Mouse (Mus musculus): ENCODE results near the gene Tfb2m. TPM values are rescaled to one million over a fixed set of nuclear protein-coding genes. Genes with fewer than 3 reads are reported as not detected.

Tfb2m gene
- total and polyA plus RNA-seq, 3 experiments, result 19.3 to 20.9 TPM; not detected in 1

GRCm38 (mm10) chr1:179488520-179488919 is 57.5 kb downstream of the Tfb2m start:
- no peaks in the 10 kb centered on the region for H3K27me3 ChIP-seq (ENCODE audit: control insufficient read depth in 1 of 2, insufficient read depth in 2 of 2, low read length in 2 of 2)
- H3K9me3 ChIP-seq (replicated peaks; ENCODE audit: insufficient read depth, low read length), result no peaks in the 10 kb centered on the region
- H3K27ac ChIP-seq (ENCODE audit: control insufficient read depth, low read depth, low read length), result no peak overlapping the region
- H3K9ac ChIP-seq (ENCODE audit: control insufficient read depth, low read depth, low read length, poor library complexity, severe bottlenecking), result no peak overlapping the region
- H3K4me3 ChIP-seq (ENCODE audit: control insufficient read depth in 1 of 2, insufficient read depth in 1 of 2, low read depth in 2 of 2, low read length in 2 of 2), result no peak overlapping the region
- H3K4me1 ChIP-seq (ENCODE audit: control insufficient read depth in 1 of 2, insufficient read depth in 2 of 2, low read length in 2 of 2), result peaks cover 0 to 12% of the 10 kb centered on the region in 2 experiments; a peak in 2 of 4 replicates
- no peak for DNase-seq (ENCODE audit: low read depth, low spot score)
- H3K79me2 ChIP-seq (ENCODE audit: control insufficient read depth, insufficient read depth, low read length, poor library complexity), result no peaks in the 10 kb centered on the region
- H3K36me3 ChIP-seq (ENCODE audit: control insufficient read depth in 1 of 2, insufficient read depth in 2 of 2, low read length in 2 of 2), result peaks cover 0 to 6% of the 10 kb centered on the region in 2 experiments; a peak in 2 of 4 replicates
- TF ChIP-seq ZKSCAN1 (IDR thresholded peaks at IDR 0.05; ENCODE audit: low read depth, low read length) (no peak), MAZ (IDR thresholded peaks at IDR 0.05; ENCODE audit: low read depth, low read length) (no peak)

- Histone ChIP-seq H3K36me3 (ENCODE audit: control insufficient read depth in 1 of 2, insufficient read depth in 2 of 2, low read length in 2 of 2) (peaks cover 0 to 2% of the 10 kb centered on the region in 2 experiments; a peak in 2 of 4 replicates), H3K4me1 (ENCODE audit: control insufficient read depth in 1 of 2, insufficient read depth in 2 of 2, low read length in 2 of 2) (peaks cover 0 to 8% of the 10 kb centered on the region in 2 experiments; a peak in 2 of 4 replicates), H3K79me2 (ENCODE audit: control insufficient read depth, insufficient read depth, low read length, poor library complexity) (no peaks in the 10 kb centered on the region), H3K27ac (ENCODE audit: control insufficient read depth, low read depth, low read length) (no peak overlapping the region), H3K9me3 (replicated peaks; ENCODE audit: insufficient read depth, low read length) (no peaks in the 10 kb centered on the region), H3K27me3 (ENCODE audit: control insufficient read depth in 1 of 2, insufficient read depth in 2 of 2, low read length in 2 of 2) (no peaks in the 10 kb centered on the region), H3K9ac (ENCODE audit: control insufficient read depth, low read depth, low read length, poor library complexity, severe bottlenecking) (no peak overlapping the region), H3K4me3 (ENCODE audit: control insufficient read depth in 1 of 2, insufficient read depth in 1 of 2, low read depth in 2 of 2, low read length in 2 of 2) (no peak overlapping the region)
- DNase-seq (ENCODE audit: low read depth, low spot score), result no peak
- TF ChIP-seq POLR2AphosphoS2 (IDR thresholded peaks at IDR 0.05; ENCODE audit: low read length), result no peak
- TF ChIP-seq MAFK (IDR thresholded peaks at IDR 0.05; ENCODE audit: borderline replicate concordance, low read depth, low read length), result no peak
- TF ChIP-seq CHD1 (IDR thresholded peaks at IDR 0.05; ENCODE audit: low read depth, low read length), result no peak
Measured at GRCm38 (mm10) chr1:179487990-179488389, 58.1 kb downstream of the Tfb2m start.

GRCm38 (mm10) chr1:179487238-179487637 is 58.8 kb downstream of the Tfb2m start:
- Histone ChIP-seq H3K27me3 (ENCODE audit: control insufficient read depth in 1 of 2, insufficient read depth in 2 of 2, low read length in 2 of 2) (no peaks in the 10 kb centered on the region), H3K27ac (ENCODE audit: control insufficient read depth, low read depth, low read length) (no peak overlapping the region), H3K36me3 (ENCODE audit: control insufficient read depth in 1 of 2, insufficient read depth in 2 of 2, low read length in 2 of 2) (no peaks in the 10 kb centered on the region), H3K4me3 (ENCODE audit: control insufficient read depth in 1 of 2, insufficient read depth in 1 of 2, low read depth in 2 of 2, low read length in 2 of 2) (no peak overlapping the region), H3K9ac (ENCODE audit: control insufficient read depth, low read depth, low read length, poor library complexity, severe bottlenecking) (no peak overlapping the region), H3K9me3 (replicated peaks; ENCODE audit: insufficient read depth, low read length) (no peaks in the 10 kb centered on the region), H3K79me2 (ENCODE audit: control insufficient read depth, insufficient read depth, low read length, poor library complexity) (no peaks in the 10 kb centered on the region), H3K4me1 (ENCODE audit: control insufficient read depth in 1 of 2, insufficient read depth in 2 of 2, low read length in 2 of 2) (peaks cover 0 to under 1% of the 10 kb centered on the region in 2 experiments; a peak in 1 of 4 replicates)
- DNase-seq (ENCODE audit: low read depth, low spot score), result no peak
- TF ChIP-seq SIN3A (IDR thresholded peaks at IDR 0.05; ENCODE audit: low read length), result no peak
- TF ChIP-seq MEF2A (IDR thresholded peaks at IDR 0.05; ENCODE audit: extremely low read depth, insufficient replicate concordance, low read depth, low read length, poor library complexity, severe bottlenecking), result no peak
- no peak for TF ChIP-seq EP300 (IDR thresholded peaks at IDR 0.05; ENCODE audit: low read depth in 1 of 2, low read length in 2 of 2)
- TF ChIP-seq ELF1 (IDR thresholded peaks at IDR 0.05; ENCODE audit: low read depth, low read length), result no peak
- no peak for TF ChIP-seq UBTF (IDR thresholded peaks at IDR 0.05; ENCODE audit: borderline replicate concordance, insufficient read depth, low read depth, low read length)
- no peak for TF ChIP-seq RAD21 (IDR thresholded peaks at IDR 0.05; ENCODE audit: low read depth, low read length)
- TF ChIP-seq MAFK (IDR thresholded peaks at IDR 0.05; ENCODE audit: borderline replicate concordance, low read depth, low read length), result no peak
- TF ChIP-seq USF1 (IDR thresholded peaks at IDR 0.05; ENCODE audit: low read depth, low read length), result no peak
- no peak for TF ChIP-seq CTCF (IDR thresholded peaks at IDR 0.05 in 2 of 3, conservative IDR thresholded peaks at IDR 0.05 in 1 of 3; ENCODE audit: control insufficient read depth in 1 of 3, insufficient read depth in 1 of 3, low read depth in 2 of 3, low read length in 3 of 3, poor library complexity in 1 of 3, severe bottlenecking in 1 of 3)
- TF ChIP-seq TBP (IDR thresholded peaks at IDR 0.05; ENCODE audit: low read depth, low read length), result no peak
- no peak for TF ChIP-seq RCOR1 (IDR thresholded peaks at IDR 0.05; ENCODE audit: low read depth, low read length)
- TF ChIP-seq CHD1 (IDR thresholded peaks at IDR 0.05; ENCODE audit: low read depth, low read length), result no peak

All from MEL (cell line).